Mouse (Mus musculus) C3H10T1/2 (cell line): ENCODE results near the gene Hcfc1r1. TPM values are rescaled to one million over a fixed set of nuclear protein-coding genes. Genes with fewer than 3 reads are reported as not detected.

Experiments used
- polyA plus RNA-seq, 2 experiments: library from polyadenylated mRNA; unstranded; fragments of >200 nt; fragmentation: generic; extraction: Trizol; gene quantifications; one replicate each; pipeline ENCODE4 v1.2.1; 2012; ENCODE audit warnings: missing spikeins in 2 of 2

The Hcfc1r1 gene
- 100 to 1,000 TPM; 438 to 526 TPM for polyA plus RNA-seq

DNA sequence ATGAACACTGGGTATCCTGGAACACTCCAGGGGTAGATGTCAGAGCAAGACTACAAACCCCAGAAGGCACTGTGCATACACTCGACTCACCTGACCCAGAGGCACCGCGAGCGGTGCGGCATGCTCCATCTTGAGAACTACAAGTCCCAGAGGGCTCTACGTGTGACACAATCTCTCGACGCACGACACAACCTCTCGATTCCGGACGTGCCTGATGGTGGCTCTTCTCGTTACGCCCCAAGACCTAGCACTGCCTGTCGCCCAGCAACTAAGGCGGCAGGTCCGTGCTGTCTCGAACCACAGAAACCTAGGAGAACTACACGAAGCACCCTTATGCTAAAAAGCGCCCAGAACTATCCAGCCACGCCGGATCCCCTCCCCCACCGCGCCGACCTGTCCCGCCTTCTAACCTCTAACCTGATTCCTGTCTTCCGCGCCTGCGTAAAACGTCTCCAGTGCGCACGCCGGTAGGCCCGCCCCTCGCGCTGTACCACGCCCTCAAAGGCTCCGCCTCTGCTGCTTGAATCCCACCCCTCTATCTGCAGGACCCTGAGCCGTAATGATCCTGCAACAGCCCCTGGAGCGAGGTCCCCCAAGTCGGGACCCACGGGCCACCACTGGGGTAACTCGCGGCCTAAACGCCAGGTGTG is at the start of gene Hcfc1r1, which contains the start of gene Thoc6:
Gene Hcfc1r1, plus strand, starts transcription at position 173 of the 650 bp plus-strand sequence.
Gene Thoc6, minus strand, starts transcription at position 459 of the 650 bp plus-strand sequence.

DNA sequence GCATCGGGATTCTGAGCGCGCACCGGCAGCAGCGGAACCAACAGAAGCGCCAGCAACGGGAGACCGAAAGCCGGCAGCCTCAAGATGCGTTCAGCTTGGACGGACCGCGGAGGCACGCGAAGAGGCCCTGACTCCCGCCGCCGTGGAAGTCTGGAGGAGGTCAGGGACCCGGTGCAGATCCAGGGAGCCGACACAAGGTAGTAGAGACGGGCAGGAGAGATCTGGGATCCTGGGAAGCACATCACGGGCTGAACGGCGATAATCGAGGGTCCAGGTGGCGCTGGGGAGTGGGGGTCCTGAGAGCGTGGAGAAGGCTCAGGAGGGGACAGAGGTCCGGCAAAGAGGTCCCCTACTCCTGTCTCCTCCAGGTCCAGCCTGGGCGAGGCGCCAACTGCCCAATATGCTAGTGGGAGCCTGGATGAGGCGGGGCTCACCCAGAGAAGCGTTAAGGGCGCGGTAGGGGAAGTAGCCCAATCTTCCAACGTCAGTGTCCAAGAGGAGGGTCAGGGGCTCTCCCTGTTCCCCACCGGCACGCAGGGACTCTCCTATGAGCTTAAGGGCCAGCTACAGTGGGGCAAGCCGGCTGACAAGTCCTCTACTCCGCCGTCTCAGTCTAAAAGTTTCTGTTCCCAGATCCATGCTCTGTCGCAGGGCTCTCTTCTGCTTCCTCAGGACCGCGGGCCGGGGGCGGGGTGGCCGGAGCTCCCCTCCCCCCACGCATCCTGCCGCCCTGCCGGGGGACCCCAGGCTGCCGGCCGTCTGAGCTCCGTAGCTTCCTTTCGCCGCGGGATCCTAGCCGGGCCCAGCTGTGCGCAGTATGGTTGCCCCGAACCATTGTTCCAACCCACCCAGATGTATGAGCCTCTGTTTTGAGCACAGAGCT is 28.5 kb upstream of the Hcfc1r1 start, which contains the start of gene Mmp25:
Gene Mmp25, minus strand, starts transcription at position 665 of the 883 bp plus-strand sequence.

DNA sequence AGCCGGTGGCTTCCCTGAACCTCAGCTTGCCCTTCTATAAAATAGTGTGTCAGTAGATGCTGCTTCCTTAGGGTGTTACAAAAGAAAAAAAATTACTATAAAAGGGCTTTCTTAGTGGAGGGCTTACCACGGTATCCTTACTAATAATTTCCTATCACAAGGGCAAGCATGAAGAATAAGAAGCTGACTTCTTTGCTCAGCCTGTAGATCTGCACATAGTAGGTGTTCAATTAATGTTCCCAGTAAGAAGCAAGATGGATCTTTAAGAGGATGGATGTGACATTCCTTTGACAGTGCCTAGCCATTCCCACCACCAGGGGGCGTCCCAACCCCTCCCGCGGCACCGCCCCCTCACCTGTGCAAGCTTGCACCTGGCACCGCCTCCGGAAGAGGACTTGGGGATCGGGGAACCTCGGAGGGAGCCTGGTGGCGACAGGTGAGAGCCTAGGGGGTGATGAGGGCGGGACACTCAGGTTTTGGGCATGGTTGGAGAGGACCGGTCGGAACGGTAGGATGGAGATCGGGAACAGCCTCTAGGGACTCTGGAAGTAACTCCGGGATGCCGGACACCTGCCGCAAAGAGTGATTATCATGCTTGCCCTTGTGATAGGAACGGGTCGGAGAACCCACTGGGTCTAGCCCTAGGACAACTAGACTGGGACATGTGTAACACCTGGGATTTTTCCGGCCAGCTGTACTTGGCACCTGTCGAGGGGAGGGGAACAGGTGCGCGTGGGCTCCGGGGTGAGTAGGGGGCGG is 13.1 kb upstream of the Hcfc1r1 start, which contains the start of gene Bicdl2:
Gene Bicdl2, plus strand, starts transcription at position 390 of the 759 bp plus-strand sequence.

DNA sequence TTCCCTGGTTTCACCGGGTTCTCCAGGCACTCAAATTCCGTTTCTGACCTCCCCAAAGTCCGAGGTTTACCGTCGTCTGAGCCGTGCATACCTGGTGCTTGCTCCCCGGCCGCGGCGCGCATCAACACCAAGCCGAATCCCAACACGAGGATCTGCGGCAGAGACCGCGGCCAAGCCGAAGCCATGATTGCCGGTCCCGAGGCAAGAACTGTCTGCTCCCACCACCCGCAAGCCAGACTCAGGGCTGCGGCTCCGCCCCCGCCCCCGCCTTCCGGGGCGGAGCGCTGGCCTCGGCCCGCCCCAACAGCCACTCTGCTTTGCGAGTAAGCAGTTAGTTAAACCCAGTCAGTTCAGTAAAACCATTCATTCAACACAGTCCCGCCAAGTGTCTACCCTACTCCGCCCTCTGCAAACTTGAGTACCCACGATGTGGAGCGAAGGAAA is 3.9 kb downstream of the Hcfc1r1 start, which contains the start of gene Tnfrsf12a:
Gene Tnfrsf12a, minus strand, starts transcription at position 233 of the 444 bp plus-strand sequence.

DNA sequence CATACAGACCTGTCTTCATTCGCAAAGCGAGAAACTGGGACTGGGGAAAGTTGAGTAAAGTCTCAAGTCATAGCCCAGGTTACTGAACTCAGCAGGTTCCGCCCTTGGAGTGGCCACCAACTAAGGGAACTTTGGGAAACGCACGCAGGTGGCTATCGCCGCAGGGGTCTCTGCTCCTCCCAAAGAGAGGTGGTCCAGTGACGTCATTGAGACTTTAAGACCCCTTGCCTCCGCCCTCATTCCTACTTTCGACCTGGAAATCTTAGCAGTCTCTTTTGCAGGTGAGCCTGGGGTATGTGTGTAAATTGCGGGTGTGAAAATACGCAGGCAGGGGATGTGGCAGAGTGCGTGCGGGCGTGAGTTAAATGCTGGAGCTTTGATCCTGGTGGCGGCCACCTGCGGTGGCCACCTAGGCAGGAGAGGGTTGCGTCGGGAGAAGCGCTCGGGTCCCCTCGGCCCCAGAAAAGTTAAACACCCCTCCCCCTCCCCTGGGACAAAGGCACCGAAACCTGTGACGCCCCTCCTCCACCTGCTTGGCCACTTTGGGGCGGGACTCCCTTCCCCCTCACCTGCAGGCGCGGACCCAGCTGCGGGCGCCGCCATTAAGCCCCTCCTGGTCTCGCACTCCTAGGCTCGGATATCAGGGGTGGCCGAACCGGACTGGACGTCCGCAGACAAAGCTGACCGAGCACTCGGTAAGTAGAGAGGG is 5.9 kb downstream of the Hcfc1r1 start, which contains the start of gene Cldn6:
Gene Cldn6, plus strand, starts transcription at position 123 of the 709 bp plus-strand sequence.

DNA sequence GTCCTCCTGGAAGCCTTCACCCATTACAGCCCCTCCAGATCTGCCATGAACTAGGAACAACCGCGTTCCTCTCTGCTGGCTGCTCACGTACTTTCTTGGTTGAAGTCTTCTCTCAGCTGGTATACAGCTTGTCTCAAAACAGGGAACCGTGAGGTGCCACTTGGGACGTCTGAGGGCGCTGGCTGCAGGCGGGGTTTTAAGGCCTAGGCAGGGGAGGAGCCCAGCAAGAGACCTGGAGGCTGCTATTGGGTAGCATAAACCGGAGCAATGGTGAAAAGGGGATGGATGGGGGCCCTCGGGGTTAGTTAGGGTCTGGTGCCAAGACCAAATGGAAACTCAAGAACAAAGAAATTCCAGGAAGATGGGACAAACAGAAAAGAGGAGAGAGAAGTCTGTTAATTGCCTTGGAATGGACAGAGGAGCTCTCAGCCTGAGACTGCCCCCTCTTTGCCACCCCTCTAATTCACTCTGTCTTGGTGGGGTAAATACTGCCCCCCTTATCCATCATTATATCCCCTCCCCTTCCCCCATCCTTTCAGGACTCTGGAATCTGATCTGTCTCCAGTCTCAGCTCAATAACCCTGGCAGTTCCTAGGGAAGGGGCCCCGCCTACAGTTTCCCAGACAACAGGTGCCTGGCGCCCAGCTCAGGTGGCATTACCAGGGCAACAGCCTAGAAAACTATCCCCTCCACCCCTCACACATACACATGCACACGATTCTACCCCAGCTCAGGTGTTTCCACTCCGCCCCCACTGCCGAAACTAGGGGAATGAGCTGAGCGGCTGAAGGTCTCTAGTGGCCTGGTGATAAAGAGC is 10.7 kb downstream of the Hcfc1r1 start, which contains the start of gene Cldn9:
Gene Cldn9, minus strand, starts transcription at position 171 of the 817 bp plus-strand sequence.

DNA sequence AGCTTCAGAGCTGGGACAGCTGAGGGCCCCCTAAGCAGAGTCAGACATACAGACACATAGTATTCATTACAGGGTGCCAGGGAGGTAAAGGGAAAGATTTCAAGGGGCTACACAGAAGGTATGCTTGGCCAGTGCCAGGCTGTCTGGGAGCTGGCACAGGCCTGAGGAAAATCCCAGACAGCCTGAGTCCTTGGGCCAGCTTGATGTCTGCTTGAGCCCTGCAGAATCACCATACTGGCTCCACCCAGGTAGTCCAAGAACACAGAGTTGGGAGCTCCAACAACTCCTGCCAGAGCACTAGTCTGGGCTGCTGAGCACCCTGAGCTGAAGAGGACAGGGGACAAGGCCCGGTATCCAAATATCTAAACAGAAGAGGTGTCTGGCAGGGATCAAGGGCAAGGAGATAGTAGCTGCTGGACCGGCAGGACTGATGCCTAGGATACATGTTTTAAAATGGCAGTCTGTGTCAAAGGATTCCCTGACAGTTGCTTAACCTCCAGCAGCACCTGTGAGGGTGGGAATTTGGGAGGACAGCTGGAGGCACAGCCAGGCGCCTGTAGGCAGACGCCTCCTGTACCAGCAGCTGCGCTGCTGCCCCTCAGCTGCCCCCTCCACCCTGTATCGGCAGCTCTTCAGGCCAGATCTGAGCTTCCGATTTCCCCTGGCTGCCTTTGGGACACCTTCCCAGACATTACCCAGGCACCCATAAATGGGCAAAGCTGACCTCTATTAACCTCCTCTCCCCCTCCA is 49.2 kb downstream of the Hcfc1r1 start, which contains the start of gene 1520401A03Rik:
Gene 1520401A03Rik, minus strand, starts transcription at position 408 of the 750 bp plus-strand sequence.

Other genes with a start within 250 kb of the Hcfc1r1 start
- not detected for gene Vmn2r117, start 193.9 kb upstream of the Hcfc1r1 start, polyA plus RNA-seq
- 10 to 100 TPM in 1 of 2 experiments, 1 to 10 TPM in 1; 9.1 to 12.4 TPM for gene Zfp213, start 109.4 kb upstream of the Hcfc1r1 start, polyA plus RNA-seq
- 1 to 10 TPM; 2.1 to 3.2 TPM for gene Zfp13, start 74.1 kb upstream of the Hcfc1r1 start, polyA plus RNA-seq
- under 1 TPM in 1 of 2 experiments, not detected in 1; 0.02 TPM for gene Zscan10, start 72.7 kb upstream of the Hcfc1r1 start, polyA plus RNA-seq
- gene Mmp25, start 28.3 kb upstream of the Hcfc1r1 start, polyA plus RNA-seq = not detected
- under 1 TPM; 0.05 to 0.18 TPM for gene Bicdl2, start 13.1 kb upstream of the Hcfc1r1 start, polyA plus RNA-seq
- 10 to 100 TPM; 27.0 to 29.9 TPM for gene Thoc6, start 286 bp downstream of the Hcfc1r1 start, polyA plus RNA-seq
- gene Tnfrsf12a, start 3.9 kb downstream of the Hcfc1r1 start, polyA plus RNA-seq = 100 to 1,000 TPM in 1 of 2 experiments, 10 to 100 TPM in 1; 78.5 to 413 TPM
- gene Cldn6, start 5.7 kb downstream of the Hcfc1r1 start, polyA plus RNA-seq = under 1 TPM in 1 of 2 experiments, not detected in 1; 0.04 TPM
- gene Cldn9, start 10.4 kb downstream of the Hcfc1r1 start, polyA plus RNA-seq = 1 to 10 TPM in 1 of 2 experiments, under 1 TPM in 1; 0.53 to 3.5 TPM
- under 1 TPM; 0.07 to 0.45 TPM for gene 1520401A03Rik, start 49.2 kb downstream of the Hcfc1r1 start, polyA plus RNA-seq
- 10 to 100 TPM; 24.3 to 38.2 TPM for gene Pkmyt1, start 52.7 kb downstream of the Hcfc1r1 start, polyA plus RNA-seq
- gene Paqr4, start 67.3 kb downstream of the Hcfc1r1 start, polyA plus RNA-seq = 10 to 100 TPM; 22.3 to 32.8 TPM
- under 1 TPM in 1 of 2 experiments, not detected in 1; 0.07 TPM for gene Kremen2, start 72.2 kb downstream of the Hcfc1r1 start, polyA plus RNA-seq
- 10 to 100 TPM; 49.7 to 60.6 TPM for gene Flywch1, start 98.0 kb downstream of the Hcfc1r1 start, polyA plus RNA-seq
- under 1 TPM in 1 of 2 experiments, not detected in 1; 0.55 TPM for gene Flywch2, start 112.5 kb downstream of the Hcfc1r1 start, polyA plus RNA-seq
- 100 to 1,000 TPM in 1 of 2 experiments, 10 to 100 TPM in 1; 26.7 to 115 TPM for gene Srrm2, start 116.9 kb downstream of the Hcfc1r1 start, polyA plus RNA-seq
- gene Elob, start 155.5 kb downstream of the Hcfc1r1 start, polyA plus RNA-seq = 1,000 to 10,000 TPM; 1,533 to 1,676 TPM
- gene Prss33, start 162.5 kb downstream of the Hcfc1r1 start, polyA plus RNA-seq = not detected
- gene Prss32, start 170.3 kb downstream of the Hcfc1r1 start, polyA plus RNA-seq = under 1 TPM in 1 of 2 experiments, not detected in 1; 0.05 TPM
- under 1 TPM in 1 of 2 experiments, not detected in 1; 0.02 TPM for gene Prss41, start 170.6 kb downstream of the Hcfc1r1 start, polyA plus RNA-seq
- not detected for gene Prss21, start 194.5 kb downstream of the Hcfc1r1 start, polyA plus RNA-seq
- gene Dcpp1, start 207.3 kb downstream of the Hcfc1r1 start, polyA plus RNA-seq = not detected
- not detected for gene Dcpp2, start 207.3 kb downstream of the Hcfc1r1 start, polyA plus RNA-seq
- not detected for gene Dcpp3, start 243.9 kb downstream of the Hcfc1r1 start, polyA plus RNA-seq